Mouse (Mus musculus): Measurements from ENCODE around the gene Slpi.
"Not testable (repeated sequence)": the region's sequence is repeated elsewhere in the genome, so short reads cannot be mapped to it uniquely, and the experiment has no call there.

DNA sequence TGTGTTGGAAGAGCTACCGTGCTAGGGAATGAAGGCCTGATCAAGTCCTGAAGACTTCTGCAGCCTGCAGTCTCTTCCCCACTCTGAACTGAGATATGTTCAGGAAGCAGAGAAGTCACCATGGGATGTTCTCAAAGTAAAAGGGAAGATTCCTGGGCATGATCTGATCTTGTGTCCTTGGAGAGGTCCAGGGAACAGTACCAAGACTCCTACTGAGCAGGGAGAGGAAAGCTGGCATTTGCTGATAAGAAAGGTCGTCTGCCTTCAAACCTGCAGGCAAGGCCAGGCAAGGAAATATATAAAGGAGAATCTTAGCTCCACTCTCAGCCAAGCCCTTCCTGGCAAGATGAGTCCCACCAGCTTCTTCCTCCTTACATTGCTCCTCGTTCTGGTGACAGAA, 56.5 kb downstream of the Slpi start, which contains the start of gene Svs5:
- not testable (repeated sequence) for TF ChIP-seq POLR2A (IDR thresholded peaks at IDR 0.05; ENCODE audit: extremely low read depth, insufficient read depth, low read length); CTCF (IDR thresholded peaks at IDR 0.05; ENCODE audit: low read depth, low read length)

All from liver, adult 2 months (tissue).